Mouse (Mus musculus): Measurements from ENCODE around the gene Zfp1.
A peak's percentile ranks its signal among the peaks of the same experiment; 100 is the strongest.

Zfp1 gene

GRCm38 (mm10) chr8:111643264-111644141, at the start of gene Zfp1:
Gene Zfp1, plus strand, starts transcription at chr8:111643401.
- peak; percentile 96 for DNase-seq (ENCODE audit: inconsistent ontology term)

GRCm38 (mm10) chr8:111594044-111594840, 49.0 kb upstream of the Zfp1 start:
- no peak for DNase-seq (ENCODE audit: inconsistent ontology term)

DNA sequence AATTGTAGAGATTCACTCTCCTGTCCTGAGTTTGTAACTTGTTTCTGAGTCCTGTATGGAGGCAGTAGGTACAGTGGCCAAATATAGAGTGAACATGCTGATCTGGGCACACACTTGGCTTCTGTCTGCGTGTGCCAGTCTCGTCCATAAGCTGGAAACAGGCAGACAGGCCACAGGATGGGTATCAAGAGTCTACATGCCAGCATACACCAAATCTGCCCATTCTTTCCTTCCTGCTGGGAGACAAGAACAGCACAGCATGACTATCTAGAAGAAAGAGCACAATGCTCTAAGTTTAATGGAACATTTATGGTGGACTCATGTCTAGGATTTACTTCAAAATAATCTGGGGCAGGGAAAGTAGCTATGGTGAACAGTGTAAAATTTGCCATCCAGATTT, 48.2 kb upstream of the Zfp1 start:
- DNase-seq (ENCODE audit: inconsistent ontology term), result no peak

- DNase-seq (ENCODE audit: inconsistent ontology term), result no peak
Observed at GRCm38 (mm10) chr8:111595712-111596484, 47.3 kb upstream of the Zfp1 start.

DNA sequence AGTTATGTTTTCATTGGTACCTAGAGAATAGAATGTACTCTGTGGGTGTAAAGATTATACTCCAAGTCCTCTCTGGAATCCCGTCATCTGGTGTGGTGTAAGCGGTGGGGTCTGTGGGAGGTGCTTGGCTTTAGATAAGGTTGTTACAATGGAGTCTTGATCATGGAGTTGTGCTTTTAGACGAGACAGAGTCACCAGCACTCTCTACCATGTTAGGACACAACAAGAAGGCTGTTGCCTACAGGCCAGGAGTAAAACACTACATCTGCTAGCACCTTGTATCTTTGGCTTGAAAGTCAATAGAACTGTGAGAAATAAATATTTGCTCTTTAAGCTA, 46.7 kb upstream of the Zfp1 start:
- no peak for DNase-seq (ENCODE audit: inconsistent ontology term)

DNA sequence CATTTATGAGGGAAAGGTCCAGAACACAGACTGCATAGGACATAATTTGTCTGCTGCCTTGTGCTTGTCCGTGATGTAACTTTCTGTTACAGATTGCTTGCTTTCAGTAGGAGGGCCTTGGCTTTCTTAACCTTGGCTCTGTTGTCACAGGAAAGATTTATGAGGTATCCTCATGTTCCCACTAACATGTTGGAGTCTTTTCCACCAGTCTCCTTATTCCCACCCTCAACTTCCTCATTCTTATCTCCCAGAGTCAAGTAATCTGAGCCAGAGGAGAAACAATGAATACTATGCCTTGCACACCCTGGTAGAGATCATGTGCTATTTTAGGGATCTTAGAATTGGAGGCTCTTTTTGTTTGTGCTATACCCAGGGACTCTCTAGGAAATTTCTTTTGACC, 45.9 kb upstream of the Zfp1 start:
- DNase-seq (ENCODE audit: inconsistent ontology term), result peak; percentile 43

GRCm38 (mm10) chr8:111599707-111600444, 43.3 kb upstream of the Zfp1 start:
- no peak for DNase-seq (ENCODE audit: inconsistent ontology term)

- DNase-seq (ENCODE audit: inconsistent ontology term), result peak; percentile 31
Observed at GRCm38 (mm10) chr8:111602050-111602449, 41.2 kb upstream of the Zfp1 start.

GRCm38 (mm10) chr8:111604986-111605385, 38.2 kb upstream of the Zfp1 start:
- no peak for DNase-seq (ENCODE audit: inconsistent ontology term)

DNA sequence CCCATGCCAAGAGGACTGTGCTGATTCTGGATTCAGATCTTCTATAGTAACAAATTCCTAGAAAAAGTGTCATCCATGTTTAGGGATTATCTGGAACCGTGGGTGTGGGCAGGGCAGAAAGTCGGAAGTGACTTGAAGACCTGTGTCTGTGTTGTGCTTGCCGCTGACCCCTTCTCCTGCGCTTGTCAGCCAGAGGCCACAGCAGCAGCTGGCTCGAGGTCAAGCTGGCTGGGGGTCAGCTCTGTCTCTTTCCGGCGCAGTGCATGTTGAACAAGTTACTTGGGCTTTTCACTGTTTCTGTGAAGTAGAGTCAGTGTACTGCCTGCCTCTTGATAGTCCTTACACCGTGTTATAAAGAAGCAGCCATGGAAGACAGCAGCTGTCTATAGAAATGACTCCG, 36.2 kb upstream of the Zfp1 start:
- DNase-seq (ENCODE audit: inconsistent ontology term), result no peak

DNA sequence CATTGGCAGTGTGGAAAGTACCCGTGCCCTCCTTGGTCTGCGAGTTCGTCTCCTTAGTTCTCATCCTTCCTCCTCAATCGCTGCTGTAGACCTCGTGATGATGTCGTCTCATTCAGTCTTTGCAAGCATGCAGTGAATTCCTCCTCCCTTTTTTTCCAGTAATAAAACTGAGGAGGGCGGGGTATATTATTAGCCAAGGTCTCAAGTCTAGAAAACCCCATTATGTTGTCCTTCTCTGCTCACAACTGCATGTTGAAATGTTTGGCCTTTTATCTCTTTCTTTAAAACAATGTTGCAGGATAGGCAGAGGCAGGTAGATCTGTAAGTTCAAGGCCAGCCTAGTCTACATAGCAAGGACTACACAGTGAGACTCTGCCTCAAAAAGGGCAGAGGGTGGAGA, 35.8 kb upstream of the Zfp1 start:
- DNase-seq (ENCODE audit: inconsistent ontology term), result no peak

DNA sequence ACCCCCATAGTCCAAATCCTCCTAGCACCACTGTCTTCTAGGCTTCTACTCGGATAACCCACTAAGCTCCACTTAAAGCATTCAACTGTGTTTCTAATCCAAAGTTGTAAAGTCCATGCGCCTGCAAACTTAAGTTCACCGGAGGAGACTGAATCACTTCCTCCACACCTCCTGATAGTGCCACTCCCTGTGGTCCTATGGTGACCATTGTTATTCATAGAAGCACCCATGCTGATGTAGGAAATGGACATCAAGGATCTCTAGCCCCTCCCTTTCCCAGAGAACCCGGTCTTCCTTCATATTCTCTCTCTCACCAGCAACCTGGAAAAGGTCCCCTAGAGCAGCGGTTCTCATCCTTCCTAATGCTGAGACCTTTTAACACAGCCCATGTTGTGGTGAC, 30.0 kb upstream of the Zfp1 start:
- DNase-seq (ENCODE audit: inconsistent ontology term), result no peak

- no peak for DNase-seq (ENCODE audit: inconsistent ontology term)
Observed at GRCm38 (mm10) chr8:111614786-111615701, 28.2 kb upstream of the Zfp1 start.

DNA sequence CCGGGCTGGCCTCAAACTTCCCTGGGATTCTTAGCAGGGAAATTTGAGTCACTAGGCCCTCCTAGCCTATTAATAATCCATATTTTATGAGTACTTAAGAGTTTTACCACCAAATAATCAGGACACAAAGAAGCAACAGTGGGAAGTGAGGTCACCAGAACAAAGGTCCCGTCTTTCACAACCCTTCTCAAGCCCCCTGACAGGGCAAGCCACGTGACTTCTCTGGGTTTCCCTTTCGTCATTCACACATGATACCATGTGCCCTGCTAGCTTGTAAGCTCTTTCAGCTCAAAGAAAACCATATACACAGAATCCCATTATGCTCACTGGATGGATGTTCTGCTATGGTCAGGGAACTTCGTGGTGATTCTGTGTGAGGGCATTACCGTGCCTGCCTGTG, 25.4 kb upstream of the Zfp1 start:
- no peak for DNase-seq (ENCODE audit: inconsistent ontology term)

GRCm38 (mm10) chr8:111618273-111618672, 24.9 kb upstream of the Zfp1 start:
- DNase-seq (ENCODE audit: inconsistent ontology term), result no peak

- peak; percentile 47 for DNase-seq (ENCODE audit: inconsistent ontology term)
Observed at GRCm38 (mm10) chr8:111619936-111620335, 23.3 kb upstream of the Zfp1 start.

- no peak for DNase-seq (ENCODE audit: inconsistent ontology term)
Observed at GRCm38 (mm10) chr8:111622104-111622503, 21.1 kb upstream of the Zfp1 start.

DNA sequence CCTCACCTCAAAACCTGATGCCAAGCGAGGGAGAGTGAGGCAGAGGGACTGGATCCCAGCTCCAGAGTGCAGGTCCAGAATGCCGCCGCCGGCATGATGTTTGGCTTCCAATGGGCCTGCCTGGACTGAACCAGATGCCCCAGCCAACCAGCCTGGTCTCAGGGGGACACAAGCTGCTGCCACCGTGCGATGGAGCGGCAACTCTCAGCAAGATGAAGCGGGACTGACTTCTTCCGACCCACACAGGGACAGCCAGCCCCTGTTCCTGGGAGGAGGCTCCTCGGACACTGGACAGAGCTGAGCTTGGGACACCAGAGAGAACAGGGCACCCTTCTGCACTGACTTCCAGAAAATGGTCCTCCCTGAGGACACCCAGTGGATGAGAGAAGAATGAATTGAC, 20.6 kb upstream of the Zfp1 start:
- DNase-seq (ENCODE audit: inconsistent ontology term), result no peak

- DNase-seq (ENCODE audit: inconsistent ontology term), result peak; percentile 83
Observed at GRCm38 (mm10) chr8:111624081-111624852, 18.9 kb upstream of the Zfp1 start.

DNA sequence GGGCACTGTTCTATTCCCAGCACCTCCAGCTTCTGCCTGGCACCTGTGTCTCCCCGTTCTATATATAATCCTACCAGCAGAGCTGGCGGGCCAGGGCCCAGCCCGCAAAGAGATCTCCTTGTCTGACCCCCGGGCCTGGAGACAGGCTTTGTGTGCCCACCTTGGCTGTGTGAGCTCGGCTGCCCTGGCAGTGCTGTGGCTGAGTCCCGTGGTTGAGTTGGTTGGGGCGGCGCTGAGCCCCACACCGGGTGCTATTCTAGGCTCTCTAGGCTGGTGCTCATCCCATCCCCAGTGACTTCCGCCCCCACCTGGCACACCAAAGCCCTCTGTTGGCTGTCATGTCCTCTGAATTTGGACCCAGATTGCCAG, 18.4 kb upstream of the Zfp1 start:
- DNase-seq (ENCODE audit: inconsistent ontology term), result no peak
